8 mouse cellular contexts compared by ENCODE assay signal in genomic region chr2:32153041-32153790, GRCm38 (mm10). TPM values are rescaled to one million over a fixed set of nuclear protein-coding genes. Genes with fewer than 3 reads are reported as not detected.
DNase-seq lines count a peak whose midpoint lies in the region; ATAC-seq lines count a peak whose summit lies in the region.

No protein-coding gene starts in this region.

- intact Hi-C loops in left cerebral cortex, postnatal 4 days (cut with DNase I) = loop anchor here (10.0 kb wide), 1 partner anchor 52 kb away; no protein-coding TSS in a partner anchor
- intact Hi-C loops in left cerebral cortex, postnatal 25 days (cut with DNase I) = loop anchor here (5.0 kb wide), 2 partner anchors 34 to 84 kb away; partner anchors contain the start of gene Pomt1

- peak overlapping the region; percentile 88 for H3K4me3 ChIP-seq in embryonic facial prominence, embryonic 14.5 days (ENCODE audit: low read depth, low read length)
- peak overlapping the region; percentile 86 for H3K4me3 ChIP-seq in hindbrain, embryonic 15.5 days
- H3K4me3 ChIP-seq in liver, embryonic 11.5 days (ENCODE audit: low read depth, low read length) = peak overlapping the region; percentile 96
- peak overlapping the region; percentile 93 for H3K4me3 ChIP-seq in neural tube, embryonic 13.5 days

- peaks cover 58% of the 10 kb centered on the region for H3K4me1 ChIP-seq in embryonic facial prominence, embryonic 14.5 days (ENCODE audit: control insufficient read depth, insufficient read depth, low read length)
- peaks cover 68% of the 10 kb centered on the region for H3K4me1 ChIP-seq in hindbrain, embryonic 15.5 days (replicated peaks)
- peaks cover 57% of the 10 kb centered on the region for H3K4me1 ChIP-seq in liver, embryonic 11.5 days (replicated peaks; ENCODE audit: control insufficient read depth, insufficient read depth, low read length)
- peaks cover 71% of the 10 kb centered on the region for H3K4me1 ChIP-seq in neural tube, embryonic 13.5 days (replicated peaks)

- H3K36me3 ChIP-seq in embryonic facial prominence, embryonic 14.5 days (ENCODE audit: control insufficient read depth, insufficient read depth, low read length) = no peaks in the 10 kb centered on the region
- no peaks in the 10 kb centered on the region for H3K36me3 ChIP-seq in hindbrain, embryonic 15.5 days
- no peaks in the 10 kb centered on the region for H3K36me3 ChIP-seq in liver, embryonic 11.5 days (ENCODE audit: control insufficient read depth, insufficient read depth, low read length)
- H3K36me3 ChIP-seq in neural tube, embryonic 13.5 days = no peaks in the 10 kb centered on the region

- H3K4me2 ChIP-seq in embryonic facial prominence, embryonic 14.5 days (ENCODE audit: low read depth, low read length) = peak overlapping the region; percentile 96
- peak overlapping the region; percentile 82 for H3K4me2 ChIP-seq in hindbrain, embryonic 15.5 days
- peak overlapping the region; percentile 98 for H3K4me2 ChIP-seq in liver, embryonic 11.5 days
- peak overlapping the region; percentile 100 for H3K4me2 ChIP-seq in neural tube, embryonic 13.5 days

- peak; percentile 27 for DNase-seq in left cerebral cortex, postnatal 4 days
- DNase-seq in left cerebral cortex, postnatal 25 days (ENCODE audit: low spot score in 2 of 2) = no peak
- DNase-seq in embryonic facial prominence, embryonic 14.5 days (ENCODE audit: low spot score) = peak; percentile 75
- no peak for DNase-seq in liver, embryonic 11.5 days (ENCODE audit: low spot score)
- DNase-seq in T-cell, adult 2 months (ENCODE audit: low spot score) = no peak
- no peak for DNase-seq in frontal cortex, postnatal 36 days (ENCODE audit: low spot score in 2 of 2)

- peak overlapping the region; percentile 100 for H3K9ac ChIP-seq in embryonic facial prominence, embryonic 14.5 days (ENCODE audit: low read depth, low read length)
- H3K9ac ChIP-seq in hindbrain, embryonic 15.5 days = peak overlapping the region; percentile 95
- peak overlapping the region; percentile 99 for H3K9ac ChIP-seq in liver, embryonic 11.5 days (ENCODE audit: low read depth, low read length)
- H3K9ac ChIP-seq in neural tube, embryonic 13.5 days = peak overlapping the region; percentile 100

- no peak for ATAC-seq in embryonic facial prominence, embryonic 14.5 days (ENCODE audit: low read depth)
- no peak for ATAC-seq in hindbrain, embryonic 15.5 days (ENCODE audit: low FRiP score, low read depth)
- no peak for ATAC-seq in liver, embryonic 11.5 days (replicated peaks; ENCODE audit: low FRiP score)
- no peak for ATAC-seq in neural tube, embryonic 13.5 days (ENCODE audit: low read depth)

- H3K27me3 ChIP-seq in embryonic facial prominence, embryonic 14.5 days (replicated peaks; ENCODE audit: control insufficient read depth, insufficient read depth, low read length) = no peaks in the 10 kb centered on the region
- no peaks in the 10 kb centered on the region for H3K27me3 ChIP-seq in hindbrain, embryonic 15.5 days
- no peaks in the 10 kb centered on the region for H3K27me3 ChIP-seq in liver, embryonic 11.5 days (replicated peaks; ENCODE audit: control insufficient read depth, insufficient read depth, low read length)
- no peaks in the 10 kb centered on the region for H3K27me3 ChIP-seq in neural tube, embryonic 13.5 days

- peak overlapping the region; percentile 99 for H3K27ac ChIP-seq in embryonic facial prominence, embryonic 14.5 days (replicated peaks; ENCODE audit: low read depth, low read length)
- peak overlapping the region; percentile 99 for H3K27ac ChIP-seq in hindbrain, embryonic 15.5 days (replicated peaks)
- H3K27ac ChIP-seq in liver, embryonic 11.5 days (ENCODE audit: low read depth, low read length) = peak overlapping the region; percentile 99
- H3K27ac ChIP-seq in neural tube, embryonic 13.5 days (replicated peaks) = peak overlapping the region; percentile 99

- H3K9me3 ChIP-seq in embryonic facial prominence, embryonic 14.5 days (ENCODE audit: control insufficient read depth, low read length) = no peaks in the 10 kb centered on the region
- no peaks in the 10 kb centered on the region for H3K9me3 ChIP-seq in hindbrain, embryonic 15.5 days
- no peaks in the 10 kb centered on the region for H3K9me3 ChIP-seq in liver, embryonic 11.5 days (ENCODE audit: control insufficient read depth, low read length)
- H3K9me3 ChIP-seq in neural tube, embryonic 13.5 days = no peaks in the 10 kb centered on the region

- 12% methylated on average over 13 of the region's 13 CpGs for WGBS in embryonic facial prominence, embryonic 14.5 days
- 2% methylated on average over 13 of the region's 13 CpGs for WGBS in hindbrain, embryonic 15.5 days
- 21% methylated on average over 13 of the region's 13 CpGs for WGBS in liver, embryonic 11.5 days
- 2% methylated on average over 13 of the region's 13 CpGs for WGBS in neural tube, embryonic 13.5 days

RNA-seq across cellular contexts. Expression of gene Prrc2b, which starts 2.3 kb away (rescaled TPM):
- total RNA-seq in left cerebral cortex, postnatal 4 days (2021) = 100 to 1,000 TPM; 327 to 335 TPM
- total RNA-seq in left cerebral cortex, postnatal 25 days (2021) = 100 to 1,000 TPM; 240 TPM
- 63.0 and 66.0 TPM in 2 replicates for polyA plus RNA-seq in embryonic facial prominence, embryonic 14.5 days (2014; fragmentation: Nextera tagmentation; extraction: Ambion mirVana)
- polyA plus RNA-seq in hindbrain, embryonic 15.5 days (2015; fragmentation: Nextera tagmentation; extraction: Ambion mirVana) = 79.7 and 81.1 TPM in 2 replicates
- 37.8 and 48.1 TPM in 2 replicates for polyA plus RNA-seq in liver, embryonic 11.5 days (2014; fragmentation: Nextera tagmentation; extraction: Ambion mirVana)
- polyA plus RNA-seq in neural tube, embryonic 13.5 days (2015; fragmentation: Nextera tagmentation; extraction: Ambion mirVana) = 61.6 and 69.8 TPM in 2 replicates

RNA-seq across cellular contexts. Expression of gene Plpp7, which starts 57.9 kb away (rescaled TPM):
- 10 to 100 TPM; 18.1 to 18.3 TPM for total RNA-seq in left cerebral cortex, postnatal 4 days (2021)
- 10 to 100 TPM; 27.6 to 28.0 TPM for total RNA-seq in left cerebral cortex, postnatal 25 days (2021)
- polyA plus RNA-seq in embryonic facial prominence, embryonic 14.5 days (2014; fragmentation: Nextera tagmentation; extraction: Ambion mirVana) = 11.7 and 13.0 TPM in 2 replicates
- polyA plus RNA-seq in hindbrain, embryonic 15.5 days (2015; fragmentation: Nextera tagmentation; extraction: Ambion mirVana) = 27.5 and 29.5 TPM in 2 replicates
- polyA plus RNA-seq in liver, embryonic 11.5 days (2014; fragmentation: Nextera tagmentation; extraction: Ambion mirVana) = 5.3 TPM in 2 replicates
- polyA plus RNA-seq in neural tube, embryonic 13.5 days (2015; fragmentation: Nextera tagmentation; extraction: Ambion mirVana) = 22.6 and 24.1 TPM in 2 replicates

Comparison
In these comparisons a context has a peak if more than half of its experiments do, and no peak if none do; other contexts are left out.
1. DNase-seq: peak in left cerebral cortex, postnatal 4 days (single experiment) and embryonic facial prominence, embryonic 14.5 days (single experiment); none in left cerebral cortex, postnatal 25 days (0 of 2), liver, embryonic 11.5 days (single experiment), T-cell, adult 2 months (single experiment) and frontal cortex, postnatal 36 days (0 of 2).
2. Peak in every context shown above with its lines, with median percentiles within 50 percentile points of each other: H3K27ac ChIP-seq, H3K4me2 ChIP-seq, H3K4me3 ChIP-seq and H3K9ac ChIP-seq.